Mouse (Mus musculus): ENCODE results near the gene Tspan5. TPM values are rescaled to one million over a fixed set of nuclear protein-coding genes. Genes with fewer than 3 reads are reported as not detected.
A peak's percentile ranks its signal among the peaks of the same experiment; 100 is the strongest.

The Tspan5 gene
- polyA plus RNA-seq, 2 experiments: 38.8 to 44.8 TPM

GRCm38 (mm10) chr3:138770650-138771331, 28.8 kb downstream of the Tspan5 start:
- H3K4me1 ChIP-seq (ENCODE audit: control insufficient read depth, insufficient read depth, low read length): peaks cover 34% of the 10 kb centered on the region
- no peak overlapping the region for H3K27ac ChIP-seq (replicated peaks; ENCODE audit: low read depth, low read length)
- H3K9me3 ChIP-seq (ENCODE audit: control insufficient read depth, low read length): no peaks in the 10 kb centered on the region
- DNase-seq (ENCODE audit: low spot score) (no peak), ATAC-seq (ENCODE audit: low FRiP score, low read depth) (no peak)
- TF ChIP-seq POLR2A (IDR thresholded peaks at IDR 0.05; ENCODE audit: borderline replicate concordance, extremely low read depth, insufficient read depth, insufficient read length): no peak
- H3K9ac ChIP-seq (ENCODE audit: low read depth, low read length, severe bottlenecking): no peak overlapping the region
- H3K36me3 ChIP-seq (ENCODE audit: control insufficient read depth, insufficient read depth, low read length): no peaks in the 10 kb centered on the region
- no peak overlapping the region for H3K4me2 ChIP-seq (replicated peaks; ENCODE audit: low read depth, low read length, severe bottlenecking)
- 84% methylated on average over 10 of the region's 10 CpGs for WGBS
- H3K4me3 ChIP-seq (replicated peaks; ENCODE audit: low read length): no peak overlapping the region
- H3K27me3 ChIP-seq (ENCODE audit: control insufficient read depth, insufficient read depth, low read length): no peaks in the 10 kb centered on the region

DNA sequence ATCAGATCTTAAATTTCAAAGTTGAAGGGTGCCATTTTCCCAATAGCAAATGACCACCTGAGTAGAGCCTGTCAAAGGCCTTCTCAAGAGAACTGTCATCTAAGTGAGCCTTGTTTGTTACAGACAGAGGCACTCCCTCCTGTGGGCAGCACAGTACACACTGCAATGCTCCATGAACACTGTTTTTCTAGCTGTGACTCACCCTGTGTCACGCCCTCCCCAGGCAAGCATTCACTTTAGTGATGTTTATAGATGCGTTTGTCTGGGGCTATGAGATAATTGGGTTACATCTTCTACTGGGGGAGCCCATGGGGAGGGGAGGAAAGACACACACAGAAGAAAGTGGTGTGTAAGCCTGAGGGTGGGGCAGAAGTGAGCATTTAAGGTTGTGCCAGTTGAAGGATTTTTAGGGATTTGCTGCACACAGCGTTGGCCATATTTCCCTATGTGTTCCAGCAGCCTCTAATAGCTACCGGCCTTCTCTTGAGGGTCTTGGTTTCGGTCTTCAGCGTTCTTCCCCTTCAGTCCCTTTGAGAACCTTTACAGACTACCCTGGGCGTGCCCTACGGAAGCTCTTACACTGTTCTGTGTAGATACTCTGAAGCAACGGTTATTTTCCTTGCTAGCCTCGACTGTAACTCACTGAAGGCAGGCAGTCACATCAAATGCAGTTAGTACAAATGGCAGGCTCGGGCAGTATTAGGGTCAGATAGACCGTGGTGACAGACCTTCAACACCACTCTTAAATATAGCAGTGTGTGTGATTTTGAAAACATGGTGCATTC, 29.7 kb downstream of the Tspan5 start:
- Histone ChIP-seq H3K27me3 (ENCODE audit: control insufficient read depth, insufficient read depth, low read length) (no peaks in the 10 kb centered on the region), H3K9me3 (ENCODE audit: control insufficient read depth, low read length) (no peaks in the 10 kb centered on the region), H3K9ac (ENCODE audit: low read depth, low read length, severe bottlenecking) (no peak overlapping the region), H3K36me3 (ENCODE audit: control insufficient read depth, insufficient read depth, low read length) (no peaks in the 10 kb centered on the region), H3K4me3 (replicated peaks; ENCODE audit: low read length) (no peak overlapping the region), H3K4me2 (replicated peaks; ENCODE audit: low read depth, low read length, severe bottlenecking) (no peak overlapping the region), H3K27ac (replicated peaks; ENCODE audit: low read depth, low read length) (no peak overlapping the region), H3K4me1 (ENCODE audit: control insufficient read depth, insufficient read depth, low read length) (peaks cover 37% of the 10 kb centered on the region)
- no peak for TF ChIP-seq POLR2A (IDR thresholded peaks at IDR 0.05; ENCODE audit: borderline replicate concordance, extremely low read depth, insufficient read depth, insufficient read length)
- DNase-seq (ENCODE audit: low spot score) (no peak), ATAC-seq (ENCODE audit: low FRiP score, low read depth) (no peak)
- 81% methylated on average over 12 of the region's 12 CpGs for whole genome bisulfite sequencing

- no peaks in the 10 kb centered on the region for H3K27me3 ChIP-seq (ENCODE audit: control insufficient read depth, insufficient read depth, low read length)
- ATAC-seq (ENCODE audit: low FRiP score, low read depth) (peak; percentile 74), DNase-seq (ENCODE audit: low spot score) (peak; percentile 56)
- TF ChIP-seq POLR2A (IDR thresholded peaks at IDR 0.05; ENCODE audit: borderline replicate concordance, extremely low read depth, insufficient read depth, insufficient read length): no peak
- no peak overlapping the region for H3K4me2 ChIP-seq (replicated peaks; ENCODE audit: low read depth, low read length, severe bottlenecking)
- H3K9ac ChIP-seq (ENCODE audit: low read depth, low read length, severe bottlenecking): no peak overlapping the region
- H3K4me1 ChIP-seq (ENCODE audit: control insufficient read depth, insufficient read depth, low read length): peaks cover 38% of the 10 kb centered on the region
- WGBS: 26% methylated on average over 9 of the region's 9 CpGs
- H3K9me3 ChIP-seq (ENCODE audit: control insufficient read depth, low read length): no peaks in the 10 kb centered on the region
- no peak overlapping the region for H3K4me3 ChIP-seq (replicated peaks; ENCODE audit: low read length)
- H3K36me3 ChIP-seq (ENCODE audit: control insufficient read depth, insufficient read depth, low read length): no peaks in the 10 kb centered on the region
- peak overlapping the region; percentile 34; the same call in 1 of the 2 replicates for H3K27ac ChIP-seq (replicated peaks; ENCODE audit: low read depth, low read length)
These were observed 32.0 kb downstream of the Tspan5 start for GRCm38 (mm10) chr3:138773871-138774606.

DNA sequence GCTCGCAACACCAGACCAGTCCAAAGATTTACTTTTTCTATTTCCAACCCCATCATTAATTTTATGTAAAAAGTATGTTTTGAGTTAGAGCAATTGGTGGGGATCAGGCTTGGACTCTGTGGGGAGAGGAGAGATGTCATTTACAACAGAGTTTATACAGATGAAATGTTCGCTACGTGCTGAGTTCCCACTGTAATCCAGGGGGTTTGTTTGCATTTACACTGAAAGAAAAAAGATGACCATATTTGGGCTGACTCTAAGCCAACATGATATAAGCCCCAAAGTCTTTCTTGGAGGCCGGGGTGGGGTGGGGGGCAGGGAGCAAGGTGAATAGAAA, 32.6 kb downstream of the Tspan5 start:
- WGBS: 29% methylated on average over 4 of the region's 4 CpGs
- Histone ChIP-seq H3K9ac (ENCODE audit: low read depth, low read length, severe bottlenecking) (no peak overlapping the region), H3K36me3 (ENCODE audit: control insufficient read depth, insufficient read depth, low read length) (no peaks in the 10 kb centered on the region), H3K27me3 (ENCODE audit: control insufficient read depth, insufficient read depth, low read length) (no peaks in the 10 kb centered on the region), H3K27ac (replicated peaks; ENCODE audit: low read depth, low read length) (no peak overlapping the region), H3K9me3 (ENCODE audit: control insufficient read depth, low read length) (no peaks in the 10 kb centered on the region), H3K4me2 (replicated peaks; ENCODE audit: low read depth, low read length, severe bottlenecking) (peak overlapping the region; percentile 15; the same call in 1 of the 2 replicates), H3K4me1 (ENCODE audit: control insufficient read depth, insufficient read depth, low read length) (peaks cover 33% of the 10 kb centered on the region), H3K4me3 (replicated peaks; ENCODE audit: low read length) (no peak overlapping the region)
- DNase-seq (ENCODE audit: low spot score) (peak; percentile 83), ATAC-seq (ENCODE audit: low FRiP score, low read depth) (peak; percentile 74)
- no peak for TF ChIP-seq POLR2A (IDR thresholded peaks at IDR 0.05; ENCODE audit: borderline replicate concordance, extremely low read depth, insufficient read depth, insufficient read length)
